In the genomic region with DNA sequence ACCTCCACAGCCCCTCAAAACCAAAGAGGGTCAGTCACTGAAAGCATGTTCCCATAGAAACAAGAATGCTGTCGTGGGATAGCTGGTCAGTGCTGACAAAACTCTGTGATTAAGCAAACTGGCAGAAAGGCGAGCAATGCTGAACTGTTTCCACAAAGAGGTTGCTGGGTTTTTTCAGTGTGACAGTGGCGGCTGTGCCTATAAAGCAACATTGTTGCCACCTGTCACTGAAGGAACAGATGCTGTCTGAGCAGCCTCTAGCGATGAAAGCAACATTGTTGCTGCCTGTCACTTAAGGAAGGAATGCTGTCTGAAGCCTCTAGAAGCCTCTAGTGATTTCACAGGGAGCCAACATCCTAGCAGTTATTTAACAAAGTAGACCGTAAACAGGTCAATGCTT, we compare ENCODE assay signal across 20 mouse cellular contexts. TPM values are rescaled to one million over a fixed set of nuclear protein-coding genes. Genes with fewer than 3 reads are reported as not detected.
DNase-seq lines count a peak whose midpoint lies in the region; ATAC-seq lines count a peak whose summit lies in the region.
"Had no signal": no experiment of that assay in that cellular context is flagged by ENCODE, and none has a peak within 500 bp of the region (broad histone marks: within the 10 kb centered on the region; RNA-seq: fewer than 3 reads in every experiment).

No protein-coding gene starts in this region.

- peaks cover 34% of the 10 kb centered on the region for H3K4me1 ChIP-seq in forebrain, embryonic 13.5 days
- H3K4me1 ChIP-seq in forebrain, embryonic 10.5 days, result peaks cover 39% of the 10 kb centered on the region
- peaks cover 19% of the 10 kb centered on the region for H3K4me1 ChIP-seq in hindbrain, embryonic 11.5 days (replicated peaks; ENCODE audit: control insufficient read depth, insufficient read depth, low read length)
- peaks cover 47% of the 10 kb centered on the region for H3K4me1 ChIP-seq in midbrain, embryonic 13.5 days (replicated peaks)

- no peaks in the 10 kb centered on the region for H3K9me3 ChIP-seq in forebrain, embryonic 13.5 days (replicated peaks)
- H3K9me3 ChIP-seq in forebrain, embryonic 10.5 days, result no peaks in the 10 kb centered on the region
- no peaks in the 10 kb centered on the region for H3K9me3 ChIP-seq in hindbrain, embryonic 11.5 days (ENCODE audit: control insufficient read depth, low read length)
- H3K9me3 ChIP-seq in midbrain, embryonic 13.5 days, result no peaks in the 10 kb centered on the region
- H3K9me3 ChIP-seq: liver, embryonic 13.5 days; megakaryocyte, embryonic 14.5 days had no signal

- no peak overlapping the region for H3K4me2 ChIP-seq in forebrain, embryonic 13.5 days
- no peak overlapping the region for H3K4me2 ChIP-seq in hindbrain, embryonic 11.5 days (replicated peaks; ENCODE audit: low read depth, low read length)
- no peak overlapping the region for H3K4me2 ChIP-seq in midbrain, embryonic 13.5 days (replicated peaks)
- H3K4me2 ChIP-seq: liver, embryonic 13.5 days had no signal

- DNase-seq in forebrain, embryonic 10.5 days (ENCODE audit: extremely low spot score, low spot score), result no peak
- peak; percentile 80 for DNase-seq in brain, adult 2 months (ENCODE audit: low read depth, low spot score)
- DNase-seq in hindbrain, embryonic 11.5 days (ENCODE audit: low spot score), result peak; percentile 46
- DNase-seq in kidney, postnatal 36 days, result no peak
- DNase-seq in left cerebral cortex, postnatal 25 days (ENCODE audit: low spot score in 2 of 2), result no peak
- no peak for DNase-seq in left cerebral cortex, postnatal 36 days (ENCODE audit: low spot score in 2 of 2)
- DNase-seq: adrenal gland, postnatal 14 days; B cell, adult 2 months; heart, adult 2 months; kidney, adult 18-20 months; kidney, postnatal 4 days; liver, embryonic 13.5 days had no signal

- 38% methylated on average over 5 of the region's 5 CpGs for WGBS in forebrain, embryonic 13.5 days
- 86% methylated on average over 5 of the region's 5 CpGs for WGBS in forebrain, embryonic 10.5 days
- WGBS in hindbrain, embryonic 11.5 days, result 43% methylated on average over 5 of the region's 5 CpGs
- WGBS in midbrain, embryonic 13.5 days, result 33% methylated on average over 5 of the region's 5 CpGs

- no peaks in the 10 kb centered on the region for H3K27me3 ChIP-seq in forebrain, embryonic 13.5 days
- no peaks in the 10 kb centered on the region for H3K27me3 ChIP-seq in forebrain, embryonic 10.5 days (ENCODE audit: poor library complexity, severe bottlenecking)
- no peaks in the 10 kb centered on the region for H3K27me3 ChIP-seq in hindbrain, embryonic 11.5 days (ENCODE audit: control insufficient read depth, insufficient read depth, low read length)
- H3K27me3 ChIP-seq in midbrain, embryonic 13.5 days, result no peaks in the 10 kb centered on the region
- H3K27me3 ChIP-seq: liver, embryonic 13.5 days had no signal

- H3K4me3 ChIP-seq in forebrain, embryonic 13.5 days, result no peak overlapping the region
- no peak overlapping the region for H3K4me3 ChIP-seq in forebrain, embryonic 10.5 days
- no peak overlapping the region for H3K4me3 ChIP-seq in hindbrain, embryonic 11.5 days (ENCODE audit: low read depth, low read length)
- no peak overlapping the region for H3K4me3 ChIP-seq in midbrain, embryonic 13.5 days (replicated peaks)
- H3K4me3 ChIP-seq: heart, adult 2 months; liver, embryonic 13.5 days; megakaryocyte, embryonic 14.5 days had no signal

- H3K36me3 ChIP-seq in forebrain, embryonic 13.5 days (ENCODE audit: poor library complexity, severe bottlenecking), result peaks cover 58% of the 10 kb centered on the region
- H3K36me3 ChIP-seq in forebrain, embryonic 10.5 days (replicated peaks), result peaks cover 95% of the 10 kb centered on the region
- H3K36me3 ChIP-seq in hindbrain, embryonic 11.5 days (ENCODE audit: control insufficient read depth, insufficient read depth, low read length), result peaks cover 4% of the 10 kb centered on the region; the same call in 1 of the 2 replicates
- H3K36me3 ChIP-seq in midbrain, embryonic 13.5 days, result peaks cover 51% of the 10 kb centered on the region

- H3K9ac ChIP-seq in forebrain, embryonic 13.5 days, result 0 out of 2 replicates have a peak overlapping the region, but pooled peaks have one; percentile 1
- no peak overlapping the region for H3K9ac ChIP-seq in hindbrain, embryonic 11.5 days (ENCODE audit: low read depth, low read length)
- H3K9ac ChIP-seq in midbrain, embryonic 13.5 days (replicated peaks), result no peak overlapping the region
- H3K9ac ChIP-seq: liver, embryonic 13.5 days had no signal

- intact Hi-C loops in left cerebral cortex, postnatal 25 days (cut with DNase I), result no loop called here
- intact Hi-C loops in left cerebral cortex, postnatal 36 days (cut with DNase I), result no loop called here

- H3K27ac ChIP-seq in forebrain, embryonic 13.5 days, result peak overlapping the region; percentile 41
- no peak overlapping the region for H3K27ac ChIP-seq in forebrain, embryonic 10.5 days
- H3K27ac ChIP-seq in hindbrain, embryonic 11.5 days (ENCODE audit: low read depth, low read length), result peak overlapping the region; percentile 77
- H3K27ac ChIP-seq in midbrain, embryonic 13.5 days, result peak overlapping the region; percentile 73
- H3K27ac ChIP-seq: heart, adult 2 months; liver, embryonic 13.5 days had no signal

- ATAC-seq in forebrain, embryonic 13.5 days, result peak; percentile 50; the same call in 1 of the 2 replicates
- no peak for ATAC-seq in hindbrain, embryonic 11.5 days (ENCODE audit: low FRiP score)
- no peak for ATAC-seq in midbrain, embryonic 13.5 days
- ATAC-seq: lung, postnatal 0 days had no signal

RNA-seq across cellular contexts. Expression of a gene that starts 23.0 kb away (rescaled TPM):
- 76.4 and 80.6 TPM in 2 replicates for polyA plus RNA-seq in forebrain, embryonic 13.5 days (2015; fragmentation: Nextera tagmentation; extraction: Ambion mirVana)
- polyA plus RNA-seq in forebrain, embryonic 10.5 days (2016; fragmentation: Nextera tagmentation; extraction: Ambion mirVana), result 142 and 154 TPM in 2 replicates
- polyA plus RNA-seq in hindbrain, embryonic 11.5 days (2014; fragmentation: Nextera tagmentation; extraction: Ambion mirVana), result 135 and 147 TPM in 2 replicates
- 76.2 and 77.0 TPM in 2 replicates for polyA plus RNA-seq in midbrain, embryonic 13.5 days (2015; fragmentation: Nextera tagmentation; extraction: Ambion mirVana)
- 10 to 100 TPM; 19.9 to 20.9 TPM for total RNA-seq in left cerebral cortex, postnatal 25 days (2021)
- total RNA-seq in left cerebral cortex, postnatal 36 days (2021), result 10 to 100 TPM; 17.2 to 20.5 TPM

RNA-seq across cellular contexts. Expression of a gene that starts 41.3 kb away (rescaled TPM):
- not detected in 2 replicates for polyA plus RNA-seq in forebrain, embryonic 13.5 days (2015; fragmentation: Nextera tagmentation; extraction: Ambion mirVana)
- not detected in 2 replicates for polyA plus RNA-seq in forebrain, embryonic 10.5 days (2016; fragmentation: Nextera tagmentation; extraction: Ambion mirVana)
- polyA plus RNA-seq in hindbrain, embryonic 11.5 days (2014; fragmentation: Nextera tagmentation; extraction: Ambion mirVana), result not detected in 2 replicates
- polyA plus RNA-seq in midbrain, embryonic 13.5 days (2015; fragmentation: Nextera tagmentation; extraction: Ambion mirVana), result not detected in 2 replicates
- total RNA-seq in left cerebral cortex, postnatal 25 days (2021), result not detected
- not detected for total RNA-seq in left cerebral cortex, postnatal 36 days (2021)
- total RNA-seq: adrenal gland, postnatal 14 days; ES-E14; heart, adult 2 months; heart, postnatal 25 days; left cerebral cortex, adult 8-10 months had no signal
- polyA plus RNA-seq: heart, adult 2 months; liver, embryonic 13.5 days; lung, postnatal 0 days; thymus, postnatal 0 days had no signal

RNA-seq across cellular contexts. Expression of a gene that starts 57.5 kb away (rescaled TPM):
- 0.05 TPM in 1 of 2 replicates, not detected in the other for polyA plus RNA-seq in forebrain, embryonic 13.5 days (2015; fragmentation: Nextera tagmentation; extraction: Ambion mirVana)
- polyA plus RNA-seq in forebrain, embryonic 10.5 days (2016; fragmentation: Nextera tagmentation; extraction: Ambion mirVana), result 0.04 and 0.05 TPM in 2 replicates
- 0.03 TPM in 1 of 2 replicates, not detected in the other for polyA plus RNA-seq in hindbrain, embryonic 11.5 days (2014; fragmentation: Nextera tagmentation; extraction: Ambion mirVana)
- 0.07 and 0.12 TPM in 2 replicates for polyA plus RNA-seq in midbrain, embryonic 13.5 days (2015; fragmentation: Nextera tagmentation; extraction: Ambion mirVana)
- under 1 TPM; 0.11 to 0.14 TPM for total RNA-seq in left cerebral cortex, postnatal 25 days (2021)
- total RNA-seq in left cerebral cortex, postnatal 36 days (2021), result under 1 TPM; 0.12 to 0.25 TPM
- total RNA-seq: adrenal gland, postnatal 14 days; heart, adult 2 months; heart, postnatal 25 days had no signal
- polyA plus RNA-seq: thymus, postnatal 0 days had no signal

RNA-seq across cellular contexts. Expression of a gene that starts 59.4 kb away (rescaled TPM):
- polyA plus RNA-seq in forebrain, embryonic 13.5 days (2015; fragmentation: Nextera tagmentation; extraction: Ambion mirVana), result not detected in 2 replicates
- 0.04 TPM in 1 of 2 replicates, not detected in the other for polyA plus RNA-seq in forebrain, embryonic 10.5 days (2016; fragmentation: Nextera tagmentation; extraction: Ambion mirVana)
- polyA plus RNA-seq in hindbrain, embryonic 11.5 days (2014; fragmentation: Nextera tagmentation; extraction: Ambion mirVana), result not detected in 2 replicates
- not detected in 2 replicates for polyA plus RNA-seq in midbrain, embryonic 13.5 days (2015; fragmentation: Nextera tagmentation; extraction: Ambion mirVana)
- total RNA-seq in left cerebral cortex, postnatal 25 days (2021), result under 1 TPM in 1 of 2 experiments, not detected in 1; 0.07 TPM
- total RNA-seq in left cerebral cortex, postnatal 36 days (2021), result not detected
- total RNA-seq: adrenal gland, postnatal 14 days; heart, adult 2 months; heart, postnatal 25 days had no signal
- polyA plus RNA-seq: liver, embryonic 13.5 days; lung, postnatal 0 days had no signal

Comparison
In these comparisons a context has a peak if more than half of its experiments do, and no peak if none do; other contexts are left out.
1. DNase-seq: peak in brain, adult 2 months (single experiment) and hindbrain, embryonic 11.5 days (single experiment); none in forebrain, embryonic 10.5 days (single experiment), kidney, postnatal 36 days (0 of 2), left cerebral cortex, postnatal 25 days (0 of 2) and left cerebral cortex, postnatal 36 days (0 of 2).